Mouse (Mus musculus) spleen, adult 2 months (tissue): ENCODE results near the gene Thsd7a. TPM values are rescaled to one million over a fixed set of nuclear protein-coding genes. Genes with fewer than 3 reads are reported as not detected.

Experiments used
- DNase-seq, 2 experiments: peaks; one replicate each; pipeline versions ENCODE4 v3.0.0 to v3.0.0-alpha.2; 2012 to 2021; ENCODE audit warnings: low spot score in 2 of 2, low read depth in 1 of 2
- H3K27ac ChIP-seq: fragments of 200-500 bp; 2 replicates; pipeline ENCODE4 v1.5.1; 2012; ENCODE audit warnings: low read length, inconsistent platforms; ENCODE audit not compliant: insufficient read depth
- H3K27me3 ChIP-seq: fragments of 200-500 bp; 2 replicates; pipeline ENCODE4 v1.6.1; 2012; ENCODE audit warnings: mild to moderate bottlenecking, moderate library complexity, low read length, inconsistent platforms; ENCODE audit not compliant: control insufficient read depth, insufficient read depth
- H3K36me3 ChIP-seq: fragments of 200-500 bp; 2 replicates; pipeline ENCODE4 v1.6.1; 2012; ENCODE audit warnings: mild to moderate bottlenecking, low read length, inconsistent platforms; ENCODE audit not compliant: control insufficient read depth, insufficient read depth
- H3K4me1 ChIP-seq: fragments of 200-500 bp; 2 replicates; pipeline ENCODE4 v1.6.1; 2011; ENCODE audit warnings: inconsistent platforms; ENCODE audit not compliant: control insufficient read depth, insufficient read depth, insufficient read length
- H3K4me3 ChIP-seq: fragments of 200-500 bp; 2 replicates; pipeline ENCODE4 v1.5.1; 2011; ENCODE audit warnings: mild to moderate bottlenecking, inconsistent platforms; ENCODE audit not compliant: insufficient read depth, insufficient read length; ENCODE audit errors: extremely low read depth
- CTCF ChIP-seq: fragments of 200-500 bp; IDR thresholded peaks from 2 replicates; pipeline ENCODE4 v1.5.1; 2011; ENCODE audit warnings: mild to moderate bottlenecking, inconsistent platforms; ENCODE audit not compliant: insufficient read depth, insufficient read length, insufficient replicate concordance; ENCODE audit errors: extremely low read depth
- POLR2A ChIP-seq: fragments of 200-500 bp; IDR thresholded peaks from 2 replicates; pipeline ENCODE4 v1.6.1; 2011; ENCODE audit warnings: low read depth, low read length, inconsistent platforms
- WGBS: fragments of 180-500 bp; shearing (Covaris S2); methylation state at CpG from one replicate; pipeline ENCODE4 v1.1.7; 2018; 5-methylcytosine and 5-hydroxymethylcytosine counted together
- polyA plus RNA-seq: library from polyadenylated mRNA; depleted of rRNA; stranded (reverse); fragments of >200 nt; gene quantifications from 2 replicates; pipeline ENCODE4 v1.2.3, GENCODE M21; 2012

The Thsd7a gene
- polyA plus RNA-seq, 1 experiment = 0.79 TPM

DNA sequence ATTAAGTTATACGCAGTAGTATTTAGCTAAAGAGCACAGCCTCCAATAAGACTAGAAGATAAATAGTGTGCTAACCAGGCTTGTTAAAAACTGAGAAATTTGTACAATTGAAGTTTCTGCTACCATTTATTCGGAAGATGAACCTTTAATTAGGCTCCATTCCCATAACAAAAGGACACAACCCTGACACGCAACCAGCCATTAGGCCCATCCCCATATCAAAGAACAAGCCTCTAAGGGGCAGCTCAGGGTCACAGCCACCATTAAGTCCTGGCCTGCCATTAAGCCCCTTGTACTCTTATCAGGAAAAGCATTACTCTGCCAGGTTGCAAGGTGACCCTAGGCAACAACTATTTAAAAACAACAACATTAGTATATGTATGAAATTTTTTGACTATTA, 198.0 kb downstream of the Thsd7a start:
- TF ChIP-seq CTCF (no peak), POLR2A (no peak)
- no peaks in the 10 kb centered on the region for H3K27me3 ChIP-seq
- no peak for DNase-seq
- H3K27ac ChIP-seq = no peak overlapping the region
- H3K4me3 ChIP-seq = no peak overlapping the region
- WGBS = 86% methylated on average over 3 of the region's 3 CpGs
- H3K4me1 ChIP-seq = no peaks in the 10 kb centered on the region
- no peaks in the 10 kb centered on the region for H3K36me3 ChIP-seq

DNA sequence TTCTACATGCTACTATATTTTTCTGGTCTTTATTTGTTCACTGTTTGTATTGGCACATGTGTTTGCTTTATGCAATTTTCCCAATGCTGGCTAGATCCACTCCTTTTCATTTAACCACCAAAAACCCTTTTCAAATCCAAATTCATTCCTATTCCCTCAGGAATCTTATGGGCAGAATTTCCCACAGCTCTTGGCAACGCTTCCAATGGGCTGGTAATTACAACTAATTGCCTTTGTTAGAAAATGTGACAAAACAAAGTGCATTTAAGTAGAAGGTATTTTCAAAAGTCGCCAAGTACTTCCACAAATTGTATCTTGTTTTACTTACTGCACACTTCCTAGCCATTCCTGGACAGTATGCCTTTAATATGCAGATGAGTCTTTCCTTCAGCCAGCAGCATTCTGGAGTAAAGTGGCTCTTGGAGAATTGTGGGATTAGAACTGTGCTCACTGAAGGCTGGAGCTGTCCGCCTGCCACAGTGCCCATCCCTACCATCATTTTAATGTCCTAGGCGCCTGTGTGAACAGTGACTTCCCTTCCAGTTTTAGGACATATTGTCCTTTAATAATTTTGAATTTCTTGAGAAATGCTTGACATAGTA, 199.1 kb downstream of the Thsd7a start:
- H3K27ac ChIP-seq = no peak overlapping the region
- H3K4me3 ChIP-seq = no peak overlapping the region
- WGBS = 80% methylated on average over 4 of the region's 4 CpGs
- TF ChIP-seq CTCF (no peak), POLR2A (no peak)
- H3K27me3 ChIP-seq = no peaks in the 10 kb centered on the region
- no peaks in the 10 kb centered on the region for H3K36me3 ChIP-seq
- no peaks in the 10 kb centered on the region for H3K4me1 ChIP-seq
- DNase-seq = no peak

DNA sequence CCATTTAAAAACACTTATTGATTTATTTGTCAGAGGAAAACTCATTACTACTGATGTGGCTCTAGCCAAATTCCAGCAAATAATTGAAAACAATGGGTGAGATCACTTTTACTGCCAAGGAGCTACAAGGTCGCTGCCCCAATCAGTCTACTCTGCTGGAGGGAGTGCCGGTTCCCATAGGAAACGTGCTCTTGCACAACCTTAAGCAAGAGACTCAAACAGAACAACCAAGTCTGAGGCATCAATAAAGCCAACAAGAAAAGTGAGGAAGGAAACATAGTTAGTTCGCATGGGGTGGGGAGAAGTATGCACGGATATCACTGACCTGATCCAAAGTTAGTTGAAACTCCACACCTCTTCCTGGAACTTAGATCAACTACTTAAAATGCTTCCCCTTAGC, 205.1 kb downstream of the Thsd7a start:
- Histone ChIP-seq H3K4me3 (no peak overlapping the region), H3K4me1 (no peaks in the 10 kb centered on the region), H3K27ac (no peak overlapping the region), H3K27me3 (no peaks in the 10 kb centered on the region), H3K36me3 (no peaks in the 10 kb centered on the region)
- TF ChIP-seq CTCF (no peak), POLR2A (no peak)
- WGBS = 44% methylated on average over 5 of the region's 5 CpGs
- DNase-seq = no peak

DNA sequence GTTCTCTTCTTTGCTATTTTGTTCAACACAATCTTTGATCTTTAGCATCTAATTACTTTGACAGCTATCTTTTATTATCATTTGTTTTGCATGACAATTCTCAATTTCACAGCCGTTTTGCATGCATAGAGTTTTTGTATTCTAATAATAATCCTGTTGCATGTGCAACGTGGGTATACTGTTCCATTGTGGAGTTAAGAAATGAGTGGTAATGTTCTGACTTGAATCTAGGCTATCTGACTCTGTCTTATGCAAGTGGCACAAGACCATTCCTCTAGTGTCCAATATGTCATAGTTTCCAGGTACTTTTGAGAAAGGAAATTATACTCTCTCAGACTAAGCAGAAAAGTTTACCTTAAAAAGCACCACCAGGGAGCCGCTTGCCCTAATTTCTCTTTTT, 206.7 kb downstream of the Thsd7a start:
- WGBS = 69% methylated on average over 3 of the region's 3 CpGs
- no peak for DNase-seq
- no peaks in the 10 kb centered on the region for H3K27me3 ChIP-seq
- TF ChIP-seq CTCF (no peak), POLR2A (no peak)
- H3K4me3 ChIP-seq = no peak overlapping the region
- no peaks in the 10 kb centered on the region for H3K4me1 ChIP-seq
- no peaks in the 10 kb centered on the region for H3K36me3 ChIP-seq
- H3K27ac ChIP-seq = no peak overlapping the region

DNA sequence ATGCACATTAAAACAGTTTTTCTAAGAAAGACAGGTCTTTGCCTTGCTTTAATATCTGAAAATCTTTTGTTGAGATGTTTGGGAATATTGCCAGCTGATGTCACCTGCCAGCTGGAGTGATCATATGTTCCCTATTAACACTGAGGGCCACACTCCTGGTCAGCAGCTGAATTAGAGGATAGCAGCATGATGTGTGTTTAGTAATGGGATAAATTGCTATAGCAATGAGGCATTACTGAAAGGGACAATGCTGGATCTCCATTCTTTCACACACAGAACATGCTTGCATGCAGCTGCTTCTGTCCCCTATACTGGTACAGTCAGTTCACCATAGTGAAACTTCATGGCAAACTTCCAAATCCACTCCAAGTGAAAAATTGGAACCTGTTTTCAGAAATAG, 230.1 kb downstream of the Thsd7a start:
- Histone ChIP-seq H3K4me1 (no peaks in the 10 kb centered on the region), H3K4me3 (no peak overlapping the region), H3K27me3 (no peaks in the 10 kb centered on the region), H3K36me3 (no peaks in the 10 kb centered on the region), H3K27ac (no peak overlapping the region)
- TF ChIP-seq CTCF (no peak), POLR2A (no peak)
- DNase-seq = no peak

DNA sequence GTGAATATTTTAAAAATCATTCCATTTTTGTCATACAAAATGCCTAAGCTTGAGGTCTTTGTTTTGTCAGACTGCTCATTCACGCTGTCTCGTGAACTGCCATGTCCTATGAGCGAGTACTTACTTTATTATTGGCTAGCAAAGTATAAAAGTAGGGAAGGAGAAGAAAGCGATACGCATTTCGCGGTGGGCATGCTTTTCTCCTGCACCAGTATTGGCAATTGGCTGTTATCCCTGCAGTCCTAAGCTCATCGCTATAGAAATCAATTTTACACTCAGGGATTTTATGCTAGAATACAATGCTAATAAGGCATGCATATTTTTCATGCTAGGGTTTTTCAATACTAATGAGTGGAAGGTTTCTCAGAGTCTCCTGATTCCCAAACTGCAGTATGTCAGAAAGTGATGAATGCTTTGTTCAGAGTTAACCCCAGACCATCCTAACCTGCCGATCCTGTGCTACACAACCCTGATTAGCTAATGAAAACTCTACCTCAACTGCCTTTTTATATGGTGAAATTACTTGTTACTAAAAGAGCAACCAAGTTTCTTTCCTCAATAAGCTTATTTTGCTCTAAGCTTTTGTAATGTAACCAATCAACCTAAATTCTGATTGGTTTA, 230.8 kb downstream of the Thsd7a start:
- H3K4me1 ChIP-seq = no peaks in the 10 kb centered on the region
- H3K36me3 ChIP-seq = no peaks in the 10 kb centered on the region
- H3K4me3 ChIP-seq = no peak overlapping the region
- 87% methylated on average over 9 of the region's 9 CpGs for WGBS
- H3K27me3 ChIP-seq = no peaks in the 10 kb centered on the region
- no peak for DNase-seq
- TF ChIP-seq CTCF = no peak
- no peak for TF ChIP-seq POLR2A
- H3K27ac ChIP-seq = no peak overlapping the region

DNA sequence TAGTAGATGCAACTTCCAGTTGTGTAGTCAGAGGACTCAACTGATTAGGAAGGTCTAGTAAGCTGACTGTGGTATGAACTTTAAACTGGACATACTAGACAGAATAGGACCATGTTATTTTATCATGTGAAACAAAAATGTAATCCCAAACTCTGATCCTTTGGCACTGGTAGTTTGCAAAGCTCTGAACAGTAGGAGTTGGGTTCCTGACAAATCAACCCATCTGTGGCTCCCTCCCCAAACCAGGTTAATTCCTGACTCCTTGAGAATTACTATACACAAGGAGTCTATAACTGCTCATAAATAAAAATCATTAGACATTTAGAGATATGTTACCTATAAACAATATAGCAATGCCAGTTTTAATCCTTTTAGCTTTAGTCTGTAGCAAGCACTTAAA, 231.5 kb downstream of the Thsd7a start:
- no peaks in the 10 kb centered on the region for H3K4me1 ChIP-seq
- TF ChIP-seq CTCF = no peak
- no peak for TF ChIP-seq POLR2A
- H3K36me3 ChIP-seq = no peaks in the 10 kb centered on the region

More for the DNA sequence above, 231.5 kb downstream of the Thsd7a start:
- no peak for DNase-seq
- Histone ChIP-seq H3K27ac (no peak overlapping the region), H3K4me3 (no peak overlapping the region), H3K27me3 (no peaks in the 10 kb centered on the region)
